Mouse (Mus musculus) embryo, embryonic 9.5 days (tissue): ENCODE measurements at regions not wholly inside any gene's neighbourhood (a gene's known extent, or its start where the extent isn't known, plus 50 kb on each side); places are given as distances from the start of the nearest gene placed in this dataset.
A peak's percentile ranks its signal among the peaks of the same experiment; 100 is the strongest.

Source experiments
- DNase-seq: peaks from one replicate; pipeline ENCODE4 v3.0.0-alpha.2; 2017; ENCODE audit errors: extremely low spot score

GRCm38 (mm10) chr14:80083724-80084123 lies 99.8 kb downstream of the Olfm4 start:
- no peak for DNase-seq

GRCm38 (mm10) chr14:80097238-80097637 lies 113.4 kb downstream of the Olfm4 start:
- DNase-seq: no peak

GRCm38 (mm10) chr14:80113115-80113687 lies 129.3 kb downstream of the Olfm4 start:
- DNase-seq: no peak

- DNase-seq: no peak
These were observed 130.4 kb downstream of the Olfm4 start for GRCm38 (mm10) chr14:80114326-80114725.

- no peak for DNase-seq
These were observed 141.3 kb downstream of the Olfm4 start for GRCm38 (mm10) chr14:80125156-80125555.

GRCm38 (mm10) chr14:80128181-80128580 lies 144.3 kb downstream of the Olfm4 start:
- no peak for DNase-seq

GRCm38 (mm10) chr14:80137541-80137940 lies 153.7 kb downstream of the Olfm4 start:
- no peak for DNase-seq

GRCm38 (mm10) chr14:80138991-80139791 lies 155.3 kb downstream of the Olfm4 start:
- DNase-seq: peak; percentile 59

- DNase-seq: peak; percentile 49
These were observed 173.1 kb downstream of the Olfm4 start for GRCm38 (mm10) chr14:80157002-80157401.

- DNase-seq: no peak
These were observed 185.3 kb downstream of the Olfm4 start for GRCm38 (mm10) chr14:80169211-80169610.

- peak; percentile 31 for DNase-seq
These were observed 186.7 kb downstream of the Olfm4 start for GRCm38 (mm10) chr14:80170450-80171180.

- DNase-seq: peak; percentile 24
These were observed 189.1 kb downstream of the Olfm4 start for GRCm38 (mm10) chr14:80172799-80173484.

- DNase-seq: peak; percentile 28
These were observed 192.6 kb downstream of the Olfm4 start for GRCm38 (mm10) chr14:80176464-80176863.

- no peak for DNase-seq
These were observed 211.2 kb downstream of the Olfm4 start for GRCm38 (mm10) chr14:80195041-80195440.

- DNase-seq: peak; percentile 37
These were observed 229.0 kb downstream of the Olfm4 start for GRCm38 (mm10) chr14:80212916-80213315.

GRCm38 (mm10) chr14:80213666-80214065 lies 229.8 kb downstream of the Olfm4 start:
- no peak for DNase-seq

GRCm38 (mm10) chr14:80215960-80216552 lies 232.2 kb downstream of the Olfm4 start:
- peak; percentile 71 for DNase-seq

GRCm38 (mm10) chr14:80232066-80232465 lies 248.2 kb downstream of the Olfm4 start:
- no peak for DNase-seq

- no peak for DNase-seq
These were observed 249.1 kb downstream of the Olfm4 start for GRCm38 (mm10) chr14:80232976-80233375.

GRCm38 (mm10) chr14:80237136-80237535 lies 253.3 kb downstream of the Olfm4 start:
- no peak for DNase-seq

- DNase-seq: no peak
These were observed 253.7 kb downstream of the Olfm4 start for GRCm38 (mm10) chr14:80237552-80237951.
